Mouse (Mus musculus): Measurements from ENCODE around the gene Golga2. TPM values are rescaled to one million over a fixed set of nuclear protein-coding genes. Genes with fewer than 3 reads are reported as not detected.
A peak's percentile ranks its signal among the peaks of the same experiment; 100 is the strongest.

The Golga2 gene
- 10 to 100 TPM; 88.0 to 97.6 (median 92.3) TPM for total RNA-seq (2022)

GRCm38 (mm10) chr2:32287334-32287840 is at the start of gene Golga2:
Golga2 (plus strand) TSS chr2:32287384.
- DNase-seq (ENCODE audit: low spot score in 2 of 2) = no peak

GRCm38 (mm10) chr2:32237571-32237970 is 49.6 kb upstream of the Golga2 start:
- DNase-seq (ENCODE audit: low spot score in 2 of 2) = no peak

- DNase-seq (ENCODE audit: low spot score in 2 of 2) = no peak
These were observed 48.3 kb upstream of the Golga2 start for GRCm38 (mm10) chr2:32238708-32239435.

- DNase-seq (ENCODE audit: low spot score in 2 of 2) = no peak
These were observed 46.6 kb upstream of the Golga2 start for GRCm38 (mm10) chr2:32240591-32240990.

- DNase-seq (ENCODE audit: low spot score in 2 of 2) = no peak
These were observed 44.2 kb upstream of the Golga2 start for GRCm38 (mm10) chr2:32242986-32243385.

GRCm38 (mm10) chr2:32246741-32247140 is 40.4 kb upstream of the Golga2 start:
- no peak for DNase-seq (ENCODE audit: low spot score in 2 of 2)

GRCm38 (mm10) chr2:32248377-32249361 is 38.5 kb upstream of the Golga2 start:
- no peak for DNase-seq (ENCODE audit: low spot score in 2 of 2)

- no peak for DNase-seq (ENCODE audit: low spot score in 2 of 2)
These were observed 35.2 kb upstream of the Golga2 start for GRCm38 (mm10) chr2:32251791-32252527.

GRCm38 (mm10) chr2:32252658-32253057 is 34.5 kb upstream of the Golga2 start:
- no peak for DNase-seq (ENCODE audit: low spot score in 2 of 2)

- no peak for DNase-seq (ENCODE audit: low spot score in 2 of 2)
These were observed 33.8 kb upstream of the Golga2 start for GRCm38 (mm10) chr2:32253352-32253751.

- DNase-seq (ENCODE audit: low spot score in 2 of 2) = no peak
These were observed 32.6 kb upstream of the Golga2 start for GRCm38 (mm10) chr2:32254563-32254962.

GRCm38 (mm10) chr2:32256273-32256672 is 30.9 kb upstream of the Golga2 start:
- no peak for DNase-seq (ENCODE audit: low spot score in 2 of 2)

GRCm38 (mm10) chr2:32258887-32259533 is 28.2 kb upstream of the Golga2 start:
- DNase-seq (ENCODE audit: low spot score in 2 of 2) = no peak

GRCm38 (mm10) chr2:32259657-32260417 is 27.3 kb upstream of the Golga2 start, which contains the start of gene Uck1:
Uck1 (minus strand) TSS chr2:32260159.
- DNase-seq (ENCODE audit: low spot score in 2 of 2) = peak; percentile 86 to 87

- no peak for DNase-seq (ENCODE audit: low spot score in 2 of 2)
These were observed 26.5 kb upstream of the Golga2 start for GRCm38 (mm10) chr2:32260635-32261034.

- no peak for DNase-seq (ENCODE audit: low spot score in 2 of 2)
These were observed 11.4 kb upstream of the Golga2 start for GRCm38 (mm10) chr2:32275823-32276222.

GRCm38 (mm10) chr2:32282289-32282688 is 4.9 kb upstream of the Golga2 start:
- no peak for DNase-seq (ENCODE audit: low spot score in 2 of 2)

GRCm38 (mm10) chr2:32282727-32283126 is 4.5 kb upstream of the Golga2 start:
- peak in 1 of 2 experiments; percentile 34 for DNase-seq (ENCODE audit: low spot score in 2 of 2)

GRCm38 (mm10) chr2:32283986-32284385 is 3.2 kb upstream of the Golga2 start:
- DNase-seq (ENCODE audit: low spot score in 2 of 2) = no peak

- DNase-seq (ENCODE audit: low spot score in 2 of 2) = peak; percentile 96 to 98
These were observed 761 bp downstream of the Golga2 start, which contains the start of gene Swi5 for GRCm38 (mm10) chr2:32287923-32288367. Swi5 (minus strand) TSS chr2:32288075.
